Mouse (Mus musculus): Measurements from ENCODE around the gene Zfp280c. TPM values are rescaled to one million over a fixed set of nuclear protein-coding genes. Genes with fewer than 3 reads are reported as not detected.
A peak's percentile ranks its signal among the peaks of the same experiment; 100 is the strongest.

Gene Zfp280c
- total and polyA plus RNA-seq, 2 experiments from 2014 or later = 7.6 to 26.7 TPM

DNA sequence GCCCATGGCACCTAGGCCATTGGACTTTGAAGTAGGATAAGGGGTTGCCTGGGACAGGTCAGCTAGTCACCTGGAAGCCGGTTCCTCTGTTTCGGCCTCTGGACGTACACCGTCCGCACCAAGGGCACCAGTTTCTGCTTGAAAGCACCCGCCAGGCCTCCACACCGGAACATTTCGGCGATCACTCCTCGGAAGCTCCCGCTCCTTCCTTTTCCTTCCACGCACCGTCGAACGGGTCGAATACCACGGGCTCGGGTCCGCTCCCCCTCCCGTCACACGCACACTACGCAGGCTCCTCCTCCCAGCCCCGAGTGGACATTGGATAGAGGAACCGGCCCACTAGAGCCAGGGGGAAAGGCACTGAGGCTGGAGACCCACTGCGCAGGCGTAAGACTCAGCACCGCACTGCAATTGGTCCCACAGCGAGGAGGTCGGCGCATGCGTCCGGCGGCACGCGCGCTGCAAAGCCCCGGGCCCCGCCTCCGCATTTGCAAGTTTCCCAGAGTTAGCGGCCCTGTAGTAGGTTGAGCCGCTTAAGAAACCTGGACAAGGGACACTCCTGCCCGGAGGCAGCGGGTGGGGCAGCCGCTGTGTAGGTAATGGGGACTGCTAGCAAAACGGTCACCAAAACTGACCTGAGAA is 81.0 kb downstream of the Zfp280c start, which contains the start of gene Aifm1:
Gene Aifm1, minus strand, starts transcription at position 398 of the 642 bp plus-strand sequence.
- Histone ChIP-seq H3K27me3 (ENCODE audit: insufficient read depth, low read length) (no peaks in the 10 kb centered on the region), H3K4me2 (ENCODE audit: low read depth) (peak within 1 kb of the TSS; percentile 57), H3K4me3 (ENCODE audit: low read depth, low read length) (peak within 1 kb of the TSS; percentile 49), H3K36me3 (ENCODE audit: insufficient read depth) (no peaks in the 10 kb centered on the region), H3K27ac (ENCODE audit: low read depth, low read length) (0 out of 2 replicates have a peak within 1 kb of the TSS, but pooled peaks have one; percentile 29), H3K4me1 (ENCODE audit: insufficient read depth) (no peaks in the 10 kb centered on the region), H3K9me3 (ENCODE audit: low read length) (no peaks in the 10 kb centered on the region), H3K9ac (peak within 1 kb of the TSS; percentile 51)
- DNase-seq = peak; percentile 91
- WGBS = 28% methylated on average over 45 of the region's 45 CpGs
- TF ChIP-seq CTCF (IDR thresholded peaks at IDR 0.05; ENCODE audit: low read depth) = no peak
- ATAC-seq = peak; percentile 93

DNA sequence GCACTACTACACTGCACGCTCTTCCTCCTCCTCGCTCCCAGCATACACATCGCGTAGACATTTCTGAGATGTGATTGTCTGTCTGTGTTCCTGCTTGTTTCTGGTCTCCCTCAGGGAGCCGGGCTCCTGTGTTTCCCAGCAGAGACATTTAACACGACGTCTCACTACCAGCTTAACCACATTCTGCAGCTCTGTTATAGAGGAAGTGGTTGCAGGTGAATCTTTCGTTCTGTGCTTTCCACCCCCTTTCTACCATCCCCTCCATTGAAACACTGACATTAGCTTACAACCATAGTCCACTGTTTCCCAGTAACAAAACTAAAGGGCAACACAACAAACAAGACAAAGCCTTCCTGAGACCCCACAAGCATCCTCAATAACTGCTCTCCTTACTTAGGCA is 100.5 kb downstream of the Zfp280c start:
- Histone ChIP-seq H3K4me2 (ENCODE audit: low read depth) (no peak overlapping the region), H3K4me1 (ENCODE audit: insufficient read depth) (no peaks in the 10 kb centered on the region), H3K27ac (ENCODE audit: low read depth, low read length) (no peak overlapping the region), H3K9ac (no peak overlapping the region), H3K9me3 (ENCODE audit: low read length) (no peaks in the 10 kb centered on the region), H3K36me3 (ENCODE audit: insufficient read depth) (peaks cover 4% of the 10 kb centered on the region), H3K27me3 (ENCODE audit: insufficient read depth, low read length) (no peaks in the 10 kb centered on the region), H3K4me3 (ENCODE audit: low read depth, low read length) (no peak overlapping the region)
- TF ChIP-seq CTCF (IDR thresholded peaks at IDR 0.05; ENCODE audit: low read depth) = no peak
- no peak for ATAC-seq
- DNase-seq = no peak
- WGBS = 91% methylated on average over 8 of the region's 8 CpGs

Small RNA genes lying within 50 kb of the gene (microRNA-seq; reads per million reads assigned to microRNA genes)
- 0 reads per million in 2 experiments for gene Gm27828

Other genes starting within 250 kb of the Zfp280c start
- 0.54 and 1.8 TPM in 2 replicates for gene Elf4, start 131.4 kb downstream of the Zfp280c start, total RNA-seq (2014; rRNA removed)
- 0.13 and 0.24 TPM in 2 replicates for gene Elf4, start 131.4 kb downstream of the Zfp280c start, polyA plus RNA-seq (2015; fragmentation: Nextera tagmentation; extraction: Ambion mirVana)
- 13.9 and 15.5 TPM in 2 replicates for gene Aifm1, start 80.9 kb downstream of the Zfp280c start, total RNA-seq (2014; rRNA removed)
- gene Aifm1, start 80.9 kb downstream of the Zfp280c start, polyA plus RNA-seq (2015; fragmentation: Nextera tagmentation; extraction: Ambion mirVana) = 28.0 and 28.2 TPM in 2 replicates
- gene Rab33a, start 75.2 kb downstream of the Zfp280c start, total RNA-seq (2014; rRNA removed) = 50.9 and 84.3 TPM in 2 replicates
- gene Rab33a, start 75.2 kb downstream of the Zfp280c start, polyA plus RNA-seq (2015; fragmentation: Nextera tagmentation; extraction: Ambion mirVana) = 97.9 and 104 TPM in 2 replicates
- 25.9 and 26.8 TPM in 2 replicates for gene Slc25a14, start 28.9 kb upstream of the Zfp280c start, total RNA-seq (2014; rRNA removed)
- 51.9 and 54.2 TPM in 2 replicates for gene Slc25a14, start 28.9 kb upstream of the Zfp280c start, polyA plus RNA-seq (2015; fragmentation: Nextera tagmentation; extraction: Ambion mirVana)
- gene Gpr119, start 80.0 kb upstream of the Zfp280c start, total RNA-seq (2014; rRNA removed) = 0.14 TPM in 1 of 2 replicates, not detected in the other
- not detected in 2 replicates for gene Gpr119, start 80.0 kb upstream of the Zfp280c start, polyA plus RNA-seq (2015; fragmentation: Nextera tagmentation; extraction: Ambion mirVana)
- 9.7 and 13.1 TPM in 2 replicates for gene Rbmx2, start 100.5 kb upstream of the Zfp280c start, total RNA-seq (2014; rRNA removed)
- gene Rbmx2, start 100.5 kb upstream of the Zfp280c start, polyA plus RNA-seq (2015; fragmentation: Nextera tagmentation; extraction: Ambion mirVana) = 28.5 and 30.3 TPM in 2 replicates